Mouse (Mus musculus): ENCODE measurements around the gene Mycbp. TPM values are rescaled to one million over a fixed set of nuclear protein-coding genes. Genes with fewer than 3 reads are reported as not detected.
A peak's percentile ranks its signal among the peaks of the same experiment; 100 is the strongest.

The Mycbp gene
- polyA plus RNA-seq, 1 experiment from 2014 or later: 90.3 TPM

GRCm38 (mm10) chr4:123893726-123894125, 10.9 kb upstream of the Mycbp start:
- Histone ChIP-seq H3K9me3 (ENCODE audit: control insufficient read depth, low read length) (no peaks in the 10 kb centered on the region), H3K4me2 (replicated peaks; ENCODE audit: low read depth) (no peak overlapping the region), H3K4me3 (ENCODE audit: low read depth, low read length) (no peak overlapping the region), H3K9ac (ENCODE audit: low read length) (no peak overlapping the region), H3K27me3 (ENCODE audit: control insufficient read depth, insufficient read depth, low read length) (no peaks in the 10 kb centered on the region), H3K36me3 (ENCODE audit: control insufficient read depth, insufficient read depth, low read length) (no peaks in the 10 kb centered on the region), H3K4me1 (replicated peaks; ENCODE audit: control insufficient read depth, insufficient read depth) (no peaks in the 10 kb centered on the region), H3K27ac (replicated peaks) (no peak overlapping the region)
- WGBS: 83% methylated on average over 5 of the region's 5 CpGs
- ATAC-seq (ENCODE audit: low FRiP score, low TSS enrichment): no peak
- no peak for TF ChIP-seq CTCF (IDR thresholded peaks at IDR 0.05; ENCODE audit: low read depth)
- DNase-seq (ENCODE audit: low spot score): no peak

DNA sequence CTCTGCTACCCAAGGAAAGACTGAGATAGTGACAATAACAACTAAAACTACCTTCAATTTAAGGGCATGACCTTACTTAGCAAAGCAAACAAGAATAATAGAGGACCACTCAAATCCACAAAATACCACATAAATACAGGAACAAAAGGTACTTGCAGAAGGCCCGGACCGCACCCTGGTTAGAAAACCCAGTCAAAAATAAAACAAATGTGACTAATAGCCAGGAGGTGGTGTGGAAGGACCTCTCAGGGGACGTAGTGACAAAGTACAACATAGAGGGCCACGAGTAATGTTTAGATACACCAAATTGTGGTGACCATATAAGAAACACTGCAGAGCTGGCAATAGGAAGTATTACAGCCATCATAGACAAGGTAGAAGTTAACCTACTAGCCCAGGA, 10.3 kb upstream of the Mycbp start:
- H3K27ac ChIP-seq (replicated peaks): no peak overlapping the region
- no peaks in the 10 kb centered on the region for H3K4me1 ChIP-seq (replicated peaks; ENCODE audit: control insufficient read depth, insufficient read depth)
- WGBS: 61% methylated on average over 4 of the region's 4 CpGs
- no peaks in the 10 kb centered on the region for H3K9me3 ChIP-seq (ENCODE audit: control insufficient read depth, low read length)
- ATAC-seq (ENCODE audit: low FRiP score, low TSS enrichment) (no peak), DNase-seq (ENCODE audit: low spot score) (no peak)
- H3K4me3 ChIP-seq (ENCODE audit: low read depth, low read length): no peak overlapping the region
- H3K9ac ChIP-seq (ENCODE audit: low read length): no peak overlapping the region
- TF ChIP-seq EP300 (optimal IDR thresholded peaks at IDR 0.05): no peak
- TF ChIP-seq CTCF (IDR thresholded peaks at IDR 0.05; ENCODE audit: low read depth): no peak
- no peaks in the 10 kb centered on the region for H3K27me3 ChIP-seq (ENCODE audit: control insufficient read depth, insufficient read depth, low read length)
- no peak overlapping the region for H3K4me2 ChIP-seq (replicated peaks; ENCODE audit: low read depth)
- no peaks in the 10 kb centered on the region for H3K36me3 ChIP-seq (ENCODE audit: control insufficient read depth, insufficient read depth, low read length)

- 12% methylated on average over 5 of the region's 5 CpGs for WGBS
These were observed 5.9 kb upstream of the Mycbp start for GRCm38 (mm10) chr4:123898696-123899095.

GRCm38 (mm10) chr4:123903432-123903831, 1.2 kb upstream of the Mycbp start:
- H3K4me1 ChIP-seq (replicated peaks; ENCODE audit: control insufficient read depth, insufficient read depth): no peaks in the 10 kb centered on the region
- no peaks in the 10 kb centered on the region for H3K9me3 ChIP-seq (ENCODE audit: control insufficient read depth, low read length)
- TF ChIP-seq CTCF (IDR thresholded peaks at IDR 0.05; ENCODE audit: low read depth) (0 out of 2 replicates have a peak, but pooled peaks have one; percentile 6), EP300 (optimal IDR thresholded peaks at IDR 0.05) (no peak)
- H3K27me3 ChIP-seq (ENCODE audit: control insufficient read depth, insufficient read depth, low read length): no peaks in the 10 kb centered on the region
- H3K9ac ChIP-seq (ENCODE audit: low read length): no peak overlapping the region
- 81% methylated on average over 3 of the region's 3 CpGs for WGBS
- DNase-seq (ENCODE audit: low spot score) (no peak), ATAC-seq (ENCODE audit: low FRiP score, low TSS enrichment) (no peak)
- H3K27ac ChIP-seq (replicated peaks): no peak overlapping the region
- H3K4me2 ChIP-seq (replicated peaks; ENCODE audit: low read depth): no peak overlapping the region
- H3K4me3 ChIP-seq (ENCODE audit: low read depth, low read length): no peak overlapping the region
- H3K36me3 ChIP-seq (ENCODE audit: control insufficient read depth, insufficient read depth, low read length): no peaks in the 10 kb centered on the region

More at GRCm38 (mm10) chr4:123898696-123899095, 5.9 kb upstream of the Mycbp start:
- Histone ChIP-seq H3K36me3 (ENCODE audit: control insufficient read depth, insufficient read depth, low read length) (no peaks in the 10 kb centered on the region), H3K4me3 (ENCODE audit: low read depth, low read length) (no peak overlapping the region), H3K9ac (ENCODE audit: low read length) (no peak overlapping the region), H3K4me2 (replicated peaks; ENCODE audit: low read depth) (no peak overlapping the region), H3K27ac (replicated peaks) (no peak overlapping the region), H3K9me3 (ENCODE audit: control insufficient read depth, low read length) (no peaks in the 10 kb centered on the region), H3K27me3 (ENCODE audit: control insufficient read depth, insufficient read depth, low read length) (no peaks in the 10 kb centered on the region), H3K4me1 (replicated peaks; ENCODE audit: control insufficient read depth, insufficient read depth) (no peaks in the 10 kb centered on the region)
- no peak for TF ChIP-seq EP300 (optimal IDR thresholded peaks at IDR 0.05)
- peak; percentile 87 for TF ChIP-seq CTCF (IDR thresholded peaks at IDR 0.05; ENCODE audit: low read depth)
- DNase-seq (ENCODE audit: low spot score) (peak; percentile 54), ATAC-seq (ENCODE audit: low FRiP score, low TSS enrichment) (no peak)

- H3K4me2 ChIP-seq (replicated peaks; ENCODE audit: low read depth): peak overlapping the region; percentile 84
- no peak for TF ChIP-seq EP300 (optimal IDR thresholded peaks at IDR 0.05)
- TF ChIP-seq CTCF (IDR thresholded peaks at IDR 0.05; ENCODE audit: low read depth): no peak
- peak overlapping the region; percentile 79 for H3K9ac ChIP-seq (ENCODE audit: low read length)
- DNase-seq (ENCODE audit: low spot score) (no peak), ATAC-seq (ENCODE audit: low FRiP score, low TSS enrichment) (no peak; the same call in 1 of the 2 replicates)
- peak overlapping the region; percentile 85 for H3K27ac ChIP-seq (replicated peaks)
- H3K27me3 ChIP-seq (ENCODE audit: control insufficient read depth, insufficient read depth, low read length): no peaks in the 10 kb centered on the region
- H3K9me3 ChIP-seq (ENCODE audit: control insufficient read depth, low read length): no peaks in the 10 kb centered on the region
- H3K36me3 ChIP-seq (ENCODE audit: control insufficient read depth, insufficient read depth, low read length): no peaks in the 10 kb centered on the region
- no peaks in the 10 kb centered on the region for H3K4me1 ChIP-seq (replicated peaks; ENCODE audit: control insufficient read depth, insufficient read depth)
- H3K4me3 ChIP-seq (ENCODE audit: low read depth, low read length): peak overlapping the region; percentile 76
- WGBS: under 1% methylated on average over 52 of the region's 53 CpGs
These were observed 565 bp downstream of the Mycbp start for GRCm38 (mm10) chr4:123905126-123905668.

- 76% methylated on average over 4 of the region's 4 CpGs for WGBS
- H3K4me1 ChIP-seq (replicated peaks; ENCODE audit: control insufficient read depth, insufficient read depth): peaks cover 3% of the 10 kb centered on the region
- ATAC-seq (ENCODE audit: low FRiP score, low TSS enrichment): no peak
These were observed 6.9 kb downstream of the Mycbp start for GRCm38 (mm10) chr4:123911503-123911902.

More at GRCm38 (mm10) chr4:123911503-123911902, 6.9 kb downstream of the Mycbp start:
- H3K4me2 ChIP-seq (replicated peaks; ENCODE audit: low read depth): no peak overlapping the region
- H3K27me3 ChIP-seq (ENCODE audit: control insufficient read depth, insufficient read depth, low read length): no peaks in the 10 kb centered on the region
- no peak for TF ChIP-seq CTCF (IDR thresholded peaks at IDR 0.05; ENCODE audit: low read depth)
- no peak overlapping the region for H3K4me3 ChIP-seq (ENCODE audit: low read depth, low read length)
- H3K27ac ChIP-seq (replicated peaks): no peak overlapping the region
- H3K9ac ChIP-seq (ENCODE audit: low read length): no peak overlapping the region
- no peaks in the 10 kb centered on the region for H3K36me3 ChIP-seq (ENCODE audit: control insufficient read depth, insufficient read depth, low read length)
- no peaks in the 10 kb centered on the region for H3K9me3 ChIP-seq (ENCODE audit: control insufficient read depth, low read length)
- DNase-seq (ENCODE audit: low spot score): no peak
